Mouse (Mus musculus) MEL (cell line): ENCODE data around the gene 1500015O10Rik. TPM values are rescaled to one million over a fixed set of nuclear protein-coding genes. Genes with fewer than 3 reads are reported as not detected.

Source experiments
- DNase-seq: peaks from one replicate; pipeline ENCODE4 v3.0.0; 2011; ENCODE audit warnings: low read depth, low spot score
- H3K27ac ChIP-seq: 2 replicates; pipeline ENCODE4 v1.5.1; 2012; ENCODE audit warnings: low read depth, mild to moderate bottlenecking, control low read depth, low read length, moderate library complexity; ENCODE audit not compliant: control insufficient read depth
- H3K27me3 ChIP-seq, 2 experiments: fragments of 150-350 bp in 1 of 2; sonication (generic) in 1 of 2; 2 replicates each; pipeline ENCODE4 v1.6.1; 2012; ENCODE audit warnings: low read length in 2 of 2, mild to moderate bottlenecking in 2 of 2, improper control_type of control experiment in 1 of 2, moderate library complexity in 1 of 2; ENCODE audit not compliant: insufficient read depth in 2 of 2, control insufficient read depth in 1 of 2
- H3K36me3 ChIP-seq, 2 experiments: 2 replicates each; pipeline ENCODE4 v1.6.1; 2012 to 2014; ENCODE audit warnings: low read length in 2 of 2, improper control_type of control experiment in 1 of 2, inconsistent platforms in 1 of 2, mild to moderate bottlenecking in 1 of 2; ENCODE audit not compliant: insufficient read depth in 2 of 2, control insufficient read depth in 1 of 2
- H3K4me1 ChIP-seq, 2 experiments: fragments of 150-350 bp in 1 of 2; sonication (generic) in 1 of 2; 2 replicates each; pipeline ENCODE4 v1.6.1; 2012; ENCODE audit warnings: low read length in 2 of 2, improper control_type of control experiment in 1 of 2, mild to moderate bottlenecking in 1 of 2; ENCODE audit not compliant: insufficient read depth in 2 of 2, control insufficient read depth in 1 of 2
- H3K4me3 ChIP-seq, 2 experiments: fragments of 150-350 bp in 1 of 2; sonication (generic) in 1 of 2; 2 replicates each; pipeline ENCODE4 v1.5.1; 2012; ENCODE audit warnings: low read depth in 2 of 2, low read length in 2 of 2, mild to moderate bottlenecking in 2 of 2, moderate library complexity in 2 of 2, control low read depth in 1 of 2, improper control_type of control experiment in 1 of 2; ENCODE audit not compliant: control insufficient read depth in 1 of 2, insufficient read depth in 1 of 2
- H3K79me2 ChIP-seq: 2 replicates; pipeline ENCODE4 v1.6.1; 2012; ENCODE audit warnings: mild to moderate bottlenecking, low read length, moderate library complexity; ENCODE audit not compliant: control insufficient read depth, poor library complexity, insufficient read depth
- H3K9ac ChIP-seq: 2 replicates; pipeline ENCODE4 v1.6.1; 2012; ENCODE audit warnings: low read depth, mild to moderate bottlenecking, control low read depth, low read length, moderate library complexity; ENCODE audit not compliant: control insufficient read depth, poor library complexity, severe bottlenecking
- H3K9me3 ChIP-seq: fragments of 150-350 bp; sonication (generic); replicated peaks from 2 replicates; pipeline ENCODE4 v1.6.1; 2012; ENCODE audit warnings: mild to moderate bottlenecking, low read length, improper control_type of control experiment, moderate library complexity; ENCODE audit not compliant: insufficient read depth
- BHLHE40 ChIP-seq: IDR thresholded peaks from 2 replicates; pipeline ENCODE4 v1.6.1; 2012; ENCODE audit warnings: low read depth, mild to moderate bottlenecking, inconsistent platforms, low read length, improper control_type of control experiment, borderline replicate concordance
- CHD1 ChIP-seq: IDR thresholded peaks from 2 replicates; pipeline ENCODE4 v1.6.1; 2012; ENCODE audit warnings: low read depth, mild to moderate bottlenecking, inconsistent platforms, low read length, improper control_type of control experiment
- CHD2 ChIP-seq: IDR thresholded peaks from 2 replicates; pipeline ENCODE4 v1.6.1; 2011; ENCODE audit warnings: low read length, improper control_type of control experiment
- CTCF ChIP-seq, 3 experiments: IDR thresholded peaks in 2 of 3; conservative IDR thresholded peaks in 1 of 3; 2 replicates each; pipeline ENCODE4 v1.5.1; 2011 to 2012; ENCODE audit warnings: low read length in 3 of 3, low read depth in 2 of 3, mild to moderate bottlenecking in 2 of 3, improper control_type of control experiment in 1 of 3, inconsistent platforms in 1 of 3, mixed read lengths in 1 of 3, moderate library complexity in 1 of 3; ENCODE audit not compliant: control insufficient read depth in 1 of 3, insufficient read depth in 1 of 3, poor library complexity in 1 of 3, severe bottlenecking in 1 of 3
- E2F4 ChIP-seq: IDR thresholded peaks from 2 replicates; pipeline ENCODE4 v1.6.1; 2011; ENCODE audit warnings: low read depth, low read length, improper control_type of control experiment, borderline replicate concordance
- ELF1 ChIP-seq: IDR thresholded peaks from 2 replicates; pipeline ENCODE4 v1.6.1; 2014; ENCODE audit warnings: low read depth, mild to moderate bottlenecking, inconsistent platforms, low read length, improper control_type of control experiment, moderate library complexity
- GABPA ChIP-seq: IDR thresholded peaks from 2 replicates; pipeline ENCODE4 v1.6.1; 2012; ENCODE audit warnings: low read depth, mild to moderate bottlenecking, inconsistent platforms, low read length, improper control_type of control experiment, moderate library complexity
- JUND ChIP-seq: IDR thresholded peaks from 2 replicates; pipeline ENCODE4 v1.6.1; 2011; ENCODE audit warnings: low read depth, mild to moderate bottlenecking, improper control_type of control experiment, low read length
- MAX ChIP-seq: IDR thresholded peaks from 2 replicates; pipeline ENCODE4 v1.6.1; 2011; ENCODE audit warnings: low read length, improper control_type of control experiment
- MEF2A ChIP-seq: IDR thresholded peaks from 2 replicates; pipeline ENCODE4 v1.6.1; 2014; ENCODE audit warnings: low read depth, mild to moderate bottlenecking, inconsistent platforms, low read length, improper control_type of control experiment; ENCODE audit not compliant: poor library complexity, insufficient replicate concordance, severe bottlenecking; ENCODE audit errors: extremely low read depth
- MYB ChIP-seq: IDR thresholded peaks from 2 replicates; pipeline ENCODE4 v1.6.1; 2011; ENCODE audit warnings: mild to moderate bottlenecking, low read depth, low read length, improper control_type of control experiment
- NRF1 ChIP-seq: IDR thresholded peaks from 2 replicates; pipeline ENCODE4 v1.6.1; 2014; ENCODE audit warnings: low read depth, mild to moderate bottlenecking, inconsistent platforms, low read length, improper control_type of control experiment, moderate library complexity; ENCODE audit not compliant: poor library complexity, insufficient read depth, severe bottlenecking
- POLR2A ChIP-seq, 2 experiments: IDR thresholded peaks; 2 replicates each; pipeline ENCODE4 v1.6.1; 2011 to 2012; ENCODE audit warnings: low read length in 2 of 2, mild to moderate bottlenecking in 2 of 2, control low read depth in 1 of 2, improper control_type of control experiment in 1 of 2, low read depth in 1 of 2, moderate library complexity in 1 of 2; ENCODE audit not compliant: control insufficient read depth in 1 of 2, insufficient read depth in 1 of 2, poor library complexity in 1 of 2
- SMC3 ChIP-seq: IDR thresholded peaks from 2 replicates; pipeline ENCODE4 v1.6.1; 2011; ENCODE audit warnings: low read depth, low read length, improper control_type of control experiment
- TAL1 ChIP-seq: IDR thresholded peaks from 2 replicates; pipeline ENCODE4 v1.6.1; 2012; ENCODE audit warnings: mild to moderate bottlenecking, inconsistent platforms, low read length, moderate library complexity, mixed read lengths
- UBTF ChIP-seq: IDR thresholded peaks from 2 replicates; pipeline ENCODE4 v1.6.1; 2012; ENCODE audit warnings: low read depth, mild to moderate bottlenecking, inconsistent platforms, low read length, improper control_type of control experiment, moderate library complexity, borderline replicate concordance; ENCODE audit not compliant: insufficient read depth
- ZC3H11A ChIP-seq: IDR thresholded peaks from 2 replicates; pipeline ENCODE4 v1.6.1; 2012; ENCODE audit warnings: low read depth, mild to moderate bottlenecking, inconsistent platforms, low read length, improper control_type of control experiment
- ZMIZ1 ChIP-seq: IDR thresholded peaks from 2 replicates; pipeline ENCODE4 v1.6.1; 2012; ENCODE audit warnings: low read depth, mild to moderate bottlenecking, inconsistent platforms, low read length, improper control_type of control experiment, moderate library complexity
- polyA plus RNA-seq, 2 experiments: library from polyadenylated mRNA; stranded (reverse) in 1 of 2; unstranded in 1 of 2; fragments of >175 nt in 1 of 2; fragments of >200 nt in 1 of 2; gene quantifications; 2 replicates each; pipeline versions ENCODE4 v1.2.1 to v1.2.4; 2012; ENCODE audit warnings: low replicate concordance in 2 of 2, low read depth in 1 of 2; ENCODE audit not compliant: insufficient read length in 2 of 2, insufficient read depth in 1 of 2, missing spikeins in 1 of 2
- total RNA-seq: library from RNA; depleted of rRNA; stranded (reverse); fragments of 300-350 nt; gene quantifications from 2 replicates; pipeline ENCODE4 v1.2.3, GENCODE M21; 2012; rRNA removed

1500015O10Rik gene
- total and polyA plus RNA-seq, 3 experiments = 0.08 TPM; not detected in 2

- Histone ChIP-seq H3K27ac (no peak overlapping the region), H3K79me2 (no peaks in the 10 kb centered on the region), H3K9ac (no peak overlapping the region), H3K4me3 (no peak overlapping the region), H3K9me3 (no peaks in the 10 kb centered on the region), H3K4me1 (no peaks in the 10 kb centered on the region), H3K27me3 (no peaks in the 10 kb centered on the region), H3K36me3 (peaks cover 0 to 3% of the 10 kb centered on the region in 2 experiments; a peak in 2 of 4 replicates)
- no peak for TF ChIP-seq NRF1
- no peak for TF ChIP-seq UBTF
- TF ChIP-seq JUND = no peak
- TF ChIP-seq SMC3 = no peak
- TF ChIP-seq CHD1 = no peak
- no peak for TF ChIP-seq CHD2
- TF ChIP-seq MYB = no peak
- TF ChIP-seq ZMIZ1 = no peak
- TF ChIP-seq MAX = no peak
- TF ChIP-seq BHLHE40 = no peak
- TF ChIP-seq E2F4 = no peak
- TF ChIP-seq MEF2A = no peak
- no peak for TF ChIP-seq ELF1
- TF ChIP-seq TAL1 = no peak
- no peak for TF ChIP-seq GABPA
- no peak for TF ChIP-seq CTCF (IDR thresholded peaks at IDR 0.05 in 2 of 3, conservative IDR thresholded peaks at IDR 0.05 in 1 of 3; ENCODE audit: control insufficient read depth in 1 of 3, insufficient read depth in 1 of 3, low read depth in 2 of 3, low read length in 3 of 3, poor library complexity in 1 of 3, severe bottlenecking in 1 of 3)
- no peak for TF ChIP-seq POLR2A (IDR thresholded peaks at IDR 0.05; ENCODE audit: control insufficient read depth in 1 of 2, insufficient read depth in 1 of 2, low read depth in 1 of 2, low read length in 2 of 2, poor library complexity in 1 of 2)
- no peak for TF ChIP-seq ZC3H11A
- no peak for DNase-seq
These were observed 59.4 kb downstream of the 1500015O10Rik start for GRCm38 (mm10) chr1:43789765-43790164.

Other genes starting within 250 kb of the 1500015O10Rik start
- gene Uxs1, start 97.2 kb downstream of the 1500015O10Rik start, total RNA-seq = 16.7 and 16.9 TPM in 2 replicates
- 10 to 100 TPM in 1 of 2 experiments, not detected in 1; 26.2 TPM for gene Uxs1, start 97.2 kb downstream of the 1500015O10Rik start, polyA plus RNA-seq
- gene Tpp2, start 203.0 kb downstream of the 1500015O10Rik start, total RNA-seq = 47.4 and 52.0 TPM in 2 replicates
- 10 to 100 TPM in 1 of 2 experiments, not detected in 1; 41.1 TPM for gene Tpp2, start 203.0 kb downstream of the 1500015O10Rik start, polyA plus RNA-seq